Mouse (Mus musculus) left cerebral cortex, adult 8-10 months (tissue): ENCODE measurements at regions not wholly inside any gene's neighbourhood (a gene's known extent, or its start where the extent isn't known, plus 50 kb on each side); places are given as distances from the start of the nearest gene placed in this dataset.
A peak's percentile ranks its signal among the peaks of the same experiment; 100 is the strongest.

Experiments used
- DNase-seq, 2 experiments: peaks; one replicate each; pipeline ENCODE4 v3.0.0; 2022; ENCODE audit warnings: low spot score in 2 of 2

- DNase-seq, result no peak
These were observed 509.6 kb downstream of the 1810013L24Rik start for GRCm38 (mm10) chr16:9339456-9339855.

- no peak for DNase-seq
These were observed 511.3 kb downstream of the 1810013L24Rik start for GRCm38 (mm10) chr16:9341245-9341644.

- no peak for DNase-seq
These were observed 523.9 kb downstream of the 1810013L24Rik start for GRCm38 (mm10) chr16:9353811-9354210.

GRCm38 (mm10) chr16:9354331-9355030, 524.6 kb downstream of the 1810013L24Rik start:
- DNase-seq, result no peak

GRCm38 (mm10) chr16:9358651-9359050, 528.8 kb downstream of the 1810013L24Rik start:
- DNase-seq, result no peak

GRCm38 (mm10) chr16:9359399-9360135, 529.7 kb downstream of the 1810013L24Rik start:
- no peak for DNase-seq

GRCm38 (mm10) chr16:9360741-9361255, 530.9 kb downstream of the 1810013L24Rik start:
- peak; percentile 10 to 53 for DNase-seq

GRCm38 (mm10) chr16:9362116-9362515, 532.2 kb downstream of the 1810013L24Rik start:
- peak in 1 of 2 experiments; percentile 7 for DNase-seq

GRCm38 (mm10) chr16:9364105-9364504, 534.2 kb downstream of the 1810013L24Rik start:
- no peak for DNase-seq

- DNase-seq, result no peak
These were observed 561.1 kb downstream of the 1810013L24Rik start for GRCm38 (mm10) chr16:9390986-9391385.

- no peak for DNase-seq
These were observed 574.8 kb downstream of the 1810013L24Rik start for GRCm38 (mm10) chr16:9404736-9405135.

GRCm38 (mm10) chr16:9408196-9408595, 578.3 kb downstream of the 1810013L24Rik start:
- DNase-seq, result no peak

GRCm38 (mm10) chr16:9430509-9430908, 564.9 kb downstream of the Grin2a start:
- no peak for DNase-seq

GRCm38 (mm10) chr16:9439300-9439856, 556.0 kb downstream of the Grin2a start:
- DNase-seq, result no peak

- DNase-seq, result no peak
These were observed 555.5 kb downstream of the Grin2a start for GRCm38 (mm10) chr16:9439891-9440290.

GRCm38 (mm10) chr16:9452058-9452457, 543.3 kb downstream of the Grin2a start:
- DNase-seq, result peak in 1 of 2 experiments; percentile 21

- DNase-seq, result no peak
These were observed 537.8 kb downstream of the Grin2a start for GRCm38 (mm10) chr16:9457574-9457973.

GRCm38 (mm10) chr16:9462497-9462896, 532.9 kb downstream of the Grin2a start:
- DNase-seq, result no peak

- DNase-seq, result no peak
These were observed 526.0 kb downstream of the Grin2a start for GRCm38 (mm10) chr16:9469394-9469793.

- no peak for DNase-seq
These were observed 510.1 kb downstream of the Grin2a start for GRCm38 (mm10) chr16:9485291-9485690.

GRCm38 (mm10) chr16:9498301-9498700, 497.1 kb downstream of the Grin2a start:
- no peak for DNase-seq

- no peak for DNase-seq
These were observed 493.6 kb downstream of the Grin2a start for GRCm38 (mm10) chr16:9501713-9502112.
